ENCODE assay signal across 8 mouse cellular contexts in the genomic region with DNA sequence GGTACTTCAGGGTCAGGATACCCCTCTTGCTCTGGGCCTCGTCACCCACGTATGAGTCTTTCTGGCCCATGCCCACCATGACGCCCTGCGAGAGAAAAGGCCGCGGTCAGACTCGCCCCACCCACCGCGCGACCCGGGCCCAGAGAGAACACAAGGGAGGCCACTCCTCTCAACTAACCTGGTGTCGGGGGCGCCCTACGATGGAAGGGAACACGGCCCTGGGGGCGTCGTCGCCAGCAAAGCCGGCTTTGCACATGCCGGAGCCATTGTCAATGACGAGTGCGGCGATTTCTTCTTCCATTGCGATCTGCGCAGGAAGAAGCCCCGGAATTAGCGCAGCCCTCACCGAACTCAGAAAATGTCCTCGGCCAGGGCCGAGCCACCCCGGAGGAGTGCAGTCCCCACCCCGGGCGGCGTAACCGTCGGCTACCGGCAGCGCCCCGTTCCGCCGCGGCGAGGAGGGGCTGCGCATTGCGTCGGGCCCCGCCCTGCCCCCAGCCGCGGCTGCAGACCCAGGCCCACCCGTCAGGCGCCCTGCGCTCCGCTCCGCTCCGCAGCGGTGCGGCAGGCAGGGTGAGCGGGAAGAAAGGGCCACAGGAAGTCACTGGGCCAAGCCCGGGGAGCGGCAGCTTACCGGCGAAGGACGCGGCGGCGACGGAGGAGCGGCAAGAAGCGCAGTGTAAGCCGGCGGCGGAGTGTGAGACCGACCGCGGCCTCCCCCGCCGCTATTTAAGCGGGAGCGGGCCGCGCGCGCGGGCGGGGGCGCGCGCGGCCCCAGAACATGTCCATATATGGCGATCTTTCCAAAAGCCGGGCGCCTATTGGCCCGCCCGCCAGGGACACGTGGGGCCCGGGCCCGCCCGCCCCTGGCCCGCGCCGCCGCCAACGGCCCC. TPM values are rescaled to one million over a fixed set of nuclear protein-coding genes. Genes with fewer than 3 reads are reported as not detected.
DNase-seq lines count a peak whose midpoint lies in the region; ATAC-seq and TF ChIP-seq lines count a peak whose summit lies in the region.

Actg1 (minus strand) TSS at position 752 of the 893 bp plus-strand sequence.

- ATAC-seq in forebrain, embryonic 12.5 days (ENCODE audit: low FRiP score) = peak; percentile 87
- ATAC-seq in heart, postnatal 0 days (ENCODE audit: insufficient read depth, low read depth) = peak; percentile 61

- peak within 1 kb of the TSS; percentile 99 for H3K27ac ChIP-seq in forebrain, embryonic 12.5 days
- H3K27ac ChIP-seq in heart, postnatal 0 days (ENCODE audit: low read depth) = peak within 1 kb of the TSS; percentile 99
- H3K27ac ChIP-seq in olfactory bulb, adult 2 months (ENCODE audit: insufficient read depth, low read depth, low read length) = peak within 1 kb of the TSS; percentile 95
- peak within 1 kb of the TSS; percentile 71 for H3K27ac ChIP-seq in thymus, adult 2 months (ENCODE audit: control insufficient read depth, insufficient read depth, low read length)

- H3K9me3 ChIP-seq in E14TG2a.4 (ENCODE audit: low read length) = peaks cover 41% of the 10 kb centered on the region
- no peaks in the 10 kb centered on the region for H3K9me3 ChIP-seq in forebrain, embryonic 12.5 days
- H3K9me3 ChIP-seq in heart, postnatal 0 days (replicated peaks; ENCODE audit: control insufficient read depth, low read length) = no peaks in the 10 kb centered on the region

- H3K4me1 ChIP-seq in E14TG2a.4 (replicated peaks; ENCODE audit: low read depth, low read length) = peaks cover 35% of the 10 kb centered on the region
- peaks cover 46% of the 10 kb centered on the region for H3K4me1 ChIP-seq in forebrain, embryonic 12.5 days
- peaks cover 15% of the 10 kb centered on the region for H3K4me1 ChIP-seq in heart, postnatal 0 days (ENCODE audit: control insufficient read depth, insufficient read depth)
- H3K4me1 ChIP-seq in olfactory bulb, adult 2 months (ENCODE audit: control insufficient read depth, insufficient read depth, low read length) = peaks cover 22% of the 10 kb centered on the region
- H3K4me1 ChIP-seq in thymus, adult 2 months (replicated peaks; ENCODE audit: control insufficient read depth, insufficient read depth, low read length) = peaks cover 34% of the 10 kb centered on the region

- peaks cover 23% of the 10 kb centered on the region for H3K36me3 ChIP-seq in E14TG2a.4 (ENCODE audit: insufficient read depth, low read length)
- H3K36me3 ChIP-seq in forebrain, embryonic 12.5 days (replicated peaks) = peaks cover 22% of the 10 kb centered on the region
- H3K36me3 ChIP-seq in heart, postnatal 0 days (replicated peaks; ENCODE audit: control insufficient read depth, insufficient read depth, low read length) = peaks cover 13% of the 10 kb centered on the region
- H3K36me3 ChIP-seq in thymus, adult 2 months (ENCODE audit: control insufficient read depth, insufficient read depth, low read length) = peaks cover 13% of the 10 kb centered on the region

- WGBS in forebrain, embryonic 12.5 days = 4% methylated on average over 94 of the region's 103 CpGs
- under 1% methylated on average over 71 of the region's 103 CpGs for WGBS in heart, postnatal 0 days
- WGBS in olfactory bulb, adult 2 months = 3% methylated on average over 90 of the region's 103 CpGs
- 7% methylated on average over 103 of the region's 103 CpGs for WGBS in thymus, adult 2 months

- no peak for TF ChIP-seq CTCF in E14TG2a.4 (conservative IDR thresholded peaks at IDR 0.05; ENCODE audit: low read length)
- no peak for TF ChIP-seq CTCF in heart, postnatal 0 days (IDR thresholded peaks at IDR 0.05; ENCODE audit: low read depth)
- no peak for TF ChIP-seq CTCF in olfactory bulb, adult 2 months (IDR thresholded peaks at IDR 0.05; ENCODE audit: insufficient read depth, low read depth, low read length)
- TF ChIP-seq CTCF in thymus, adult 2 months (IDR thresholded peaks at IDR 0.05; ENCODE audit: borderline replicate concordance, control insufficient read depth, extremely low read depth, insufficient read depth, low read length, poor library complexity) = no peak

- 0 out of 2 replicates have a peak, but pooled peaks cover 3% of the 10 kb centered on the region for H3K27me3 ChIP-seq in E14TG2a.4 (ENCODE audit: insufficient read depth, low read length)
- H3K27me3 ChIP-seq in forebrain, embryonic 12.5 days = no peaks in the 10 kb centered on the region
- no peaks in the 10 kb centered on the region for H3K27me3 ChIP-seq in heart, postnatal 0 days (ENCODE audit: control insufficient read depth, insufficient read depth, low read length)
- no peaks in the 10 kb centered on the region for H3K27me3 ChIP-seq in thymus, adult 2 months (ENCODE audit: control insufficient read depth, insufficient read depth, low read length)

- DNase-seq in c-Kit-positive CD71-positive TER-119-negative erythroid progenitor cells, embryonic 14.5 days (ENCODE audit: low read depth) = peak; percentile 67
- DNase-seq in heart, postnatal 0 days (ENCODE audit: low spot score) = peak; percentile 90
- DNase-seq in kidney, postnatal 4 days = peak; percentile 88 to 94
- DNase-seq in lung, adult 18-20 months = peak; percentile 84 to 87
- DNase-seq in thymus, adult 2 months = peak; percentile 83

- H3K4me2 ChIP-seq in forebrain, embryonic 12.5 days = peak within 1 kb of the TSS; percentile 80
- H3K4me2 ChIP-seq in heart, postnatal 0 days (ENCODE audit: low read depth, low read length) = peak within 1 kb of the TSS; percentile 85

- peak; percentile 97 for TF ChIP-seq POLR2A in olfactory bulb, adult 2 months (IDR thresholded peaks at IDR 0.05; ENCODE audit: insufficient read depth, low read depth, low read length)
- peak; percentile 92 for TF ChIP-seq POLR2A in thymus, adult 2 months (IDR thresholded peaks at IDR 0.05; ENCODE audit: control insufficient read depth, extremely low read depth, insufficient read depth, low read length, poor library complexity)

- H3K9ac ChIP-seq in forebrain, embryonic 12.5 days = peak within 1 kb of the TSS; percentile 100
- peak within 1 kb of the TSS; percentile 100 for H3K9ac ChIP-seq in heart, postnatal 0 days (replicated peaks; ENCODE audit: low read depth, low read length)

- peak within 1 kb of the TSS; percentile 89 for H3K4me3 ChIP-seq in E14TG2a.4 (replicated peaks; ENCODE audit: low read length)
- H3K4me3 ChIP-seq in forebrain, embryonic 12.5 days (replicated peaks) = peak within 1 kb of the TSS; percentile 100
- H3K4me3 ChIP-seq in heart, postnatal 0 days (ENCODE audit: low read depth, low read length) = peak within 1 kb of the TSS; percentile 98
- H3K4me3 ChIP-seq in olfactory bulb, adult 2 months (ENCODE audit: insufficient read depth, low read depth, low read length) = peak within 1 kb of the TSS; percentile 94
- peak within 1 kb of the TSS; percentile 96 for H3K4me3 ChIP-seq in thymus, adult 2 months (ENCODE audit: control insufficient read depth, insufficient read depth, low read length)

- no peak for TF ChIP-seq EP300 in heart, postnatal 0 days (IDR thresholded peaks at IDR 0.05; ENCODE audit: low read depth)

RNA-seq across cellular contexts. Expression of gene Actg1, which starts in this region (rescaled TPM):
- polyA plus RNA-seq in forebrain, embryonic 12.5 days (2016; fragmentation: Nextera tagmentation; extraction: Ambion mirVana) = 2,923 and 2,975 TPM in 2 replicates
- 700 and 751 TPM in 2 replicates for total RNA-seq in heart, postnatal 0 days (2014; rRNA removed; ENCODE audit: low replicate concordance)
- polyA plus RNA-seq in heart, postnatal 0 days (2015; fragmentation: Nextera tagmentation; extraction: Ambion mirVana) = 639 and 714 TPM in 2 replicates
- 702 and 785 TPM in 2 replicates for polyA plus RNA-seq in olfactory bulb, adult 2 months (2012; ENCODE audit: insufficient read depth, insufficient read length, low replicate concordance, missing spikeins)
- 1,233 and 1,455 TPM in 2 replicates for polyA plus RNA-seq in thymus, adult 2 months (2012; rRNA removed)

Comparison
In these comparisons a context has a peak if more than half of its experiments do, and no peak if none do; other contexts are left out.
1. Peak in every context shown above with its lines: DNase-seq, ATAC-seq, H3K4me3 ChIP-seq and H3K27ac ChIP-seq.